Mouse (Mus musculus): ENCODE measurements around the gene Cenpl.

GRCm38 (mm10) chr1:161039741-161040425 lies 30.6 kb upstream of the Cenpl start:
- TF ChIP-seq CTCF (IDR thresholded peaks at IDR 0.05; ENCODE audit: low read depth) (no peak), EP300 (IDR thresholded peaks at IDR 0.05; ENCODE audit: low read depth) (no peak)
